Mouse (Mus musculus) lung, postnatal 0 days (tissue): Measurements from ENCODE around the gene Phkg2. TPM values are rescaled to one million over a fixed set of nuclear protein-coding genes. Genes with fewer than 3 reads are reported as not detected.
"Not testable (repeated sequence)": the region's sequence is repeated elsewhere in the genome, so short reads cannot be mapped to it uniquely, and the experiment has no call there.

Experiments
- ATAC-seq: fragments of 200-750 bp; cut with Nextera tagmentation; 2 replicates; pipeline ENCODE4 v1.8.0; 2017; ENCODE audit warnings: moderate library complexity
- DNase-seq: peaks from one replicate; pipeline ENCODE4 v3.0.0-alpha.2; 2016; ENCODE audit warnings: low spot score
- H3K27ac ChIP-seq: fragments of 300-500 bp; sonication (generic); 2 replicates; pipeline ENCODE4 v1.5.1; 2014; ENCODE audit warnings: antibody characterized with exemption, mild to moderate bottlenecking, low read length, mixed read lengths
- H3K27me3 ChIP-seq: fragments of 300-500 bp; sonication (generic); replicated peaks from 2 replicates; pipeline ENCODE4 v1.6.1; 2014; ENCODE audit warnings: low read length, mixed read lengths; ENCODE audit not compliant: insufficient read depth
- H3K36me3 ChIP-seq: fragments of 300-500 bp; sonication (generic); 2 replicates; pipeline ENCODE4 v1.6.1; 2014; ENCODE audit warnings: low read length, mixed read lengths; ENCODE audit not compliant: insufficient read depth
- H3K4me1 ChIP-seq: fragments of 300-500 bp; sonication (generic); 2 replicates; pipeline ENCODE4 v1.6.1; 2014; ENCODE audit warnings: antibody characterized with exemption, low read depth, low read length, mixed read lengths; ENCODE audit not compliant: insufficient read depth
- H3K4me2 ChIP-seq: fragments of 300-500 bp; sonication (generic); replicated peaks from 2 replicates; pipeline ENCODE4 v1.6.1; 2014; ENCODE audit warnings: low read depth, mild to moderate bottlenecking, low read length, moderate library complexity, mixed read lengths
- H3K4me3 ChIP-seq: fragments of 300-500 bp; sonication (generic); 2 replicates; pipeline ENCODE4 v1.5.1; 2014; ENCODE audit warnings: low read depth, low read length
- H3K9ac ChIP-seq: fragments of 300-500 bp; sonication (generic); replicated peaks from 2 replicates; pipeline ENCODE4 v1.6.1; 2014; ENCODE audit warnings: low read depth, mild to moderate bottlenecking
- H3K9me3 ChIP-seq: fragments of 300-500 bp; sonication (generic); 2 replicates; pipeline ENCODE4 v1.6.1; 2016; ENCODE audit warnings: low read length, mixed read lengths
- CTCF ChIP-seq: IDR thresholded peaks from 2 replicates; pipeline ENCODE4 v1.5.1; 2016; ENCODE audit warnings: antibody characterized with exemption, mild to moderate bottlenecking
- EP300 ChIP-seq: IDR thresholded peaks from 2 replicates; pipeline ENCODE4 v1.6.1; 2016; ENCODE audit warnings: antibody characterized with exemption, mild to moderate bottlenecking, control low read depth
- WGBS: fragments of 180-500 bp; shearing (Covaris S2); extraction: QIAGEN DNeasy Blood & Tissue Kit; methylation state at CpG from one replicate; pipeline ENCODE4 v1.1.7; 2014; 5-methylcytosine and 5-hydroxymethylcytosine counted together
- polyA plus RNA-seq: library from polyadenylated mRNA; unstranded; fragments of >200 nt; fragmentation: Nextera tagmentation; extraction: Ambion mirVana; gene quantifications from 2 replicates; pipeline ENCODE4 v1.2.1, GENCODE M21; 2015

The Phkg2 gene
- polyA plus RNA-seq, 1 experiment from 2014 or later = 34.4 TPM

DNA sequence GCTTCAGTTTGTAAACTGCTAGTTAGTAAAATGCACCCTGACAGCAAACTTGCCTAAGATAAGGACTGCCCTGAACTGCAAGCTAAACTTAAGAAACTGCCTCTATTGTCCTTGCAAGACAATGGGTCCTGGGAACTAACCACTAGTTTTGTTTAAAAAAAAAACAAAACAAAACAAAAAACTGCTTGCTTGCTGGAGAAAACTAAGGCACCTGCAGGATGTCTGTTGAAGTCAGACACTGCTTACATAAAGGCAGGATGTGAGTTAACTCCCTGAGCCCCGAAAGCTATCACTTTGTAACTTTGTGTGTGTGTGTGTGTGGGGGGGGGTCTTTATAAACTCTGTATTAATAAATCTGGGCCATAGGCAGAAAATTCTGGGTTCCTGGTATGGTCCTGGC lies 43.7 kb downstream of the Phkg2 start:
- no peak for ATAC-seq
- H3K4me1 ChIP-seq = peaks cover 3% of the 10 kb centered on the region; the same call in 1 of the 2 replicates
- WGBS = 54% methylated on average over 1 of the region's 1 CpGs
- DNase-seq = no peak
- H3K4me2 ChIP-seq = no peak overlapping the region
- TF ChIP-seq EP300 = no peak
- TF ChIP-seq CTCF = no peak
- H3K27ac ChIP-seq = no peak overlapping the region
- peaks cover 7% of the 10 kb centered on the region; the same call in 1 of the 2 replicates for H3K36me3 ChIP-seq
- H3K9me3 ChIP-seq = no peaks in the 10 kb centered on the region
- H3K9ac ChIP-seq = no peak overlapping the region
- H3K4me3 ChIP-seq = no peak overlapping the region
- no peaks in the 10 kb centered on the region for H3K27me3 ChIP-seq

DNA sequence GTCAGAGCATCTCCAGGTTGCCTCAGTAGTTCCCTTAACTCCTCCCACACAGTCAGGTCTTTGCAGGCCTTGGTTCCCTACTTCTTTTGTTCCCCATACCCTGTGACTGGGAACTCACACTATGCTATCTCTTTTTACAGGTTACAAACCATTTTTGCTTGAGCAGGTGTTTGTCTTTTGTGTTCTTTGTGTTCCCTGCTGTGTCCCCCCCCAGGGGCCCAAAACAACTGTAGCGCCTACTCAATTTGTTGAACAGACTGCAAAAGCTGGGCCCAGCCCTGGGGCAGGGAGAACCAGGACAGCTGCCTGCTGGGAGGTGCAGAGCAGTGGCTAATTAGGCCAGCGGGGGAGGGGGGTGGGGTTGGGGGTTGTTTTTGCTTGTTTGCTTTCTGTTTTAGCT lies 44.8 kb downstream of the Phkg2 start:
- WGBS = 57% methylated on average over 2 of the region's 2 CpGs
- ATAC-seq (no peak), DNase-seq (no peak)
- Histone ChIP-seq H3K27ac (no peak overlapping the region), H3K9ac (no peak overlapping the region), H3K36me3 (no peaks in the 10 kb centered on the region), H3K27me3 (no peaks in the 10 kb centered on the region), H3K4me2 (no peak overlapping the region), H3K4me3 (no peak overlapping the region), H3K4me1 (peaks cover 3% of the 10 kb centered on the region; the same call in 1 of the 2 replicates), H3K9me3 (no peaks in the 10 kb centered on the region)
- TF ChIP-seq EP300 = no peak
- no peak for TF ChIP-seq CTCF

DNA sequence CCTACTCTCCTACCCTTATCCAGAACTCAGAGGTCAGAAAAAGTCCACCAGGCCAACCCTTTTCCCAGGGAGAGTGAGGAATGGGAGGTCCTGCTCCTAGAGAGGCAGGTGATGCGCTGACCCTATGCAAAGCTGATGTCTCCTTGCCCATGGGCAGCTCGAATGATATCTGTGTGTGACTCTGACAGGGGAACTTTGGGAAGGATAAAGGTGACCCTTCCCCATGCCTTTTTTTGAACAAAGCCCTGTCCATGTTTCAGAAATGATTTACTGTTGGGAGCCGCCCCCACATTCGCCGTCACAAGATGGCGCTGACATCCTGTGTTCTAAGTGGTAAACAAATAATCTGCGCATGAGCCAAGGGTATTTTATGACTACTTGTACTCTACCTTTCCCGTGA lies 45.3 kb downstream of the Phkg2 start:
- not testable (repeated sequence) for DNase-seq

DNA sequence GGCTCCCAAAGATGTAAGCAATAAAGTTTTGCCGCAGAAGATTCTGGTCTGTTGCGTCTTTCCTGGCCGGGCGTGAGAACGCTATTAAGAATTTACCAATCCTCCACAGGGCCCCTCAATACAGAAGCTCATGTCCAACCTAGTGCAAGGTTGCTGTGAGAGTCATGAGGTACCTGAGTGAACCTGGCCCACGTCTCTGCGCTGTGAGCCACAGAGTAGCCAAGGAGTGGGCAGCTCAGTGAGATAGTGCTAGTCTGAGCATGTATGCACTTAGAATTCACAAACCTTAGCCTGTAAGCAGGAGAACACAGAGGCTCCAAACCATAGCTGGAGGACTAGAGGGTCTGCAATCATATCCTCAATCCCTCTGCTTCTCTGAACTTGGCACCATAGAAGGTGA lies 52.9 kb downstream of the Phkg2 start:
- H3K4me3 ChIP-seq = no peak overlapping the region
- WGBS = 96% methylated on average over 7 of the region's 7 CpGs
- no peak overlapping the region for H3K9ac ChIP-seq
- H3K27me3 ChIP-seq = no peaks in the 10 kb centered on the region
- ATAC-seq (no peak), DNase-seq (no peak)
- no peak overlapping the region for H3K27ac ChIP-seq
- no peaks in the 10 kb centered on the region for H3K36me3 ChIP-seq
- no peaks in the 10 kb centered on the region for H3K9me3 ChIP-seq
- no peaks in the 10 kb centered on the region for H3K4me1 ChIP-seq
- H3K4me2 ChIP-seq = no peak overlapping the region
- no peak for TF ChIP-seq EP300
- TF ChIP-seq CTCF = no peak

More for the DNA sequence above, 45.3 kb downstream of the Phkg2 start:
- H3K4me1 ChIP-seq, ATAC-seq, H3K27ac ChIP-seq, H3K4me2 ChIP-seq, H3K4me3 ChIP-seq, H3K36me3 ChIP-seq, H3K9ac ChIP-seq, H3K9me3 ChIP-seq, H3K27me3 ChIP-seq: not testable (repeated sequence)
- WGBS = 84% methylated on average over 6 of the region's 8 CpGs

DNA sequence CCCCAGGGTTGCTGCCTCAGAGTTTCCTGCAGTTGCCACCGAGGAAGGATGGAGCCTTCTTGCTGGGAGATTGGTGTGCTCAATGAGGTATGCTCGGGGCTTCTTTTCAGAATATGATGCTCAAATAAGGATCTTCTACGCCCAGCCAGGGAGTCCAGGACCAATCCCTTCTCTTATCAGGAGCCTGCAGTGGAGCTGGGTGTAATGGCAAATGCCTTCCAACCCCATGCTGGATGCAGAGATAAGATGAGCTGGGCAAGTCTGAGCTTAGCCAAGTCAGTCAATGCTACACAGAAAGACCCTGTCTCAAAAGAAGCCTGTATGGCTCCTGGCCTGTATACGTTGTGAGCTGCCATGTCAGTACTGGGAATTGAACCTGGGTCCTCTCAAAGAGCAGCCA lies 53.3 kb downstream of the Phkg2 start:
- H3K4me2 ChIP-seq = no peak overlapping the region
- H3K27ac ChIP-seq = no peak overlapping the region
- H3K9me3 ChIP-seq = no peaks in the 10 kb centered on the region
- DNase-seq (no peak), ATAC-seq (no peak)
- WGBS = 92% methylated on average over 4 of the region's 4 CpGs
- no peaks in the 10 kb centered on the region for H3K4me1 ChIP-seq
- no peak overlapping the region for H3K9ac ChIP-seq
- H3K27me3 ChIP-seq = no peaks in the 10 kb centered on the region
- TF ChIP-seq CTCF (no peak), EP300 (no peak)
- no peaks in the 10 kb centered on the region for H3K36me3 ChIP-seq
- H3K4me3 ChIP-seq = no peak overlapping the region

DNA sequence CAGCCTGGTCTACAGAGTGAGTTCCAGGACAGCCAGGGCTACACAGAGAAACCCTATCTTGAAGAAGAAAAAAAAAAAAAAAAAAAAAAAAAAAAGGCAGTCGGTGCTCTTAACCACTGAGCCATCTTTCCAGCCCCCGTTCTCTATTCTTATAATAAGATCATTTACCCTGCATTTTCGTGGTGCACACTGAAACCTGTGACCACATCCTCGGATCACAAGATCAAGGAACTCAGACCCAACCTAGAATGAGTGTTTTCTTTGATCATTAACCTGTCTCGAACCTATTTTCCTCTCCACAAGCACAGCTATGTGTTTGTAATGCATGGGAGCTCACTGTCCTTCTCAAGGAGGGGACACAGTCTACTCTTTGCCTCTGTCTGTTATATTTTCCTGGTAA lies 55.5 kb downstream of the Phkg2 start:
- Histone ChIP-seq H3K4me1 (no peaks in the 10 kb centered on the region), H3K27ac (no peak overlapping the region), H3K27me3 (no peaks in the 10 kb centered on the region), H3K4me3 (no peak overlapping the region), H3K9me3 (no peaks in the 10 kb centered on the region), H3K9ac (no peak overlapping the region), H3K4me2 (no peak overlapping the region), H3K36me3 (no peaks in the 10 kb centered on the region)
- 71% methylated on average over 5 of the region's 5 CpGs for WGBS
- no peak for TF ChIP-seq CTCF
- no peak for TF ChIP-seq EP300
- no peak for ATAC-seq
- DNase-seq = no peak

DNA sequence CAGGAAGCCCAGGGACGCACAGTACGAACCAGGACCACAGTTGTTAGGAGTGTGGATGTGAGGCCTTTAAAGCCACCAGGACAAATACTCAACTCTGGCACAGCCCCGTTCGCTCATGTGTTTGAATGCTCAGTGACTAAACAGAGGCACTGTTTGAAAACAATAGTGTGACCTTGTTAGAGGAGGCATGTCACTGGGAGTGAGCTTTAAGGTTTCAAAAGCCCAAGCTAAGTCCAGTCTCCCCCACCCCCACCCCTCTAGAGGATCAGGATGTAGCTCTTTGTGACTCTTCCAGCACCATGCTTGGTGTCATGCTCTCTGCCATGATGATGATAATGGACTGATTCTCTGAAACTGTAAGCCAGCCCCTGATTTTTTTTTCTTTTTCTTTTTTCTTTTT lies 58.3 kb downstream of the Phkg2 start:
- H3K9ac ChIP-seq = no peak overlapping the region
- H3K4me2 ChIP-seq = no peak overlapping the region
- H3K36me3 ChIP-seq = no peaks in the 10 kb centered on the region
- H3K4me3 ChIP-seq = no peak overlapping the region
- DNase-seq (no peak), ATAC-seq (no peak)
- 85% methylated on average over 4 of the region's 4 CpGs for WGBS
- no peaks in the 10 kb centered on the region for H3K9me3 ChIP-seq
- no peak overlapping the region for H3K27ac ChIP-seq
- H3K4me1 ChIP-seq = peaks cover 2% of the 10 kb centered on the region; the same call in 1 of the 2 replicates
- no peaks in the 10 kb centered on the region for H3K27me3 ChIP-seq
- TF ChIP-seq EP300 (no peak), CTCF (no peak)

Other genes with a start within 250 kb of the Phkg2 start
- gene Zfp768, start 227.8 kb upstream of the Phkg2 start, polyA plus RNA-seq = 12.5 and 12.8 TPM in 2 replicates
- gene Zfp747, start 197.3 kb upstream of the Phkg2 start, polyA plus RNA-seq = 7.3 and 7.9 TPM in 2 replicates
- 4.7 and 5.4 TPM in 2 replicates for gene 9130019O22Rik, start 186.2 kb upstream of the Phkg2 start, polyA plus RNA-seq
- 3.7 and 4.6 TPM in 2 replicates for gene E430018J23Rik, start 179.7 kb upstream of the Phkg2 start, polyA plus RNA-seq
- gene Zfp764, start 166.5 kb upstream of the Phkg2 start, polyA plus RNA-seq = 6.0 and 6.7 TPM in 2 replicates
- gene Zfp688, start 151.3 kb upstream of the Phkg2 start, polyA plus RNA-seq = 27.4 and 28.9 TPM in 2 replicates
- gene Zfp689, start 124.2 kb upstream of the Phkg2 start, polyA plus RNA-seq = 2.6 and 3.5 TPM in 2 replicates
- 37.6 and 37.7 TPM in 2 replicates for gene Prr14, start 113.7 kb upstream of the Phkg2 start, polyA plus RNA-seq
- 9.9 and 11.1 TPM in 2 replicates for gene Fbrs, start 94.1 kb upstream of the Phkg2 start, polyA plus RNA-seq
- 19.2 and 19.3 TPM in 2 replicates for gene Srcap, start 61.4 kb upstream of the Phkg2 start, polyA plus RNA-seq
- 9.3 and 10.3 TPM in 2 replicates for gene Gm42715, start 53.8 kb upstream of the Phkg2 start, polyA plus RNA-seq
- gene Tmem265, start 11.9 kb upstream of the Phkg2 start, polyA plus RNA-seq = 5.4 and 6.1 TPM in 2 replicates
- gene Ccdc189, start 15.3 kb downstream of the Phkg2 start, polyA plus RNA-seq = 28.8 and 29.5 TPM in 2 replicates
- gene Rnf40, start 15.4 kb downstream of the Phkg2 start, polyA plus RNA-seq = 25.9 and 27.1 TPM in 2 replicates
- gene Zfp629, start 42.5 kb downstream of the Phkg2 start, polyA plus RNA-seq = 5.2 and 6.0 TPM in 2 replicates
- 34.1 TPM in 2 replicates for gene Bcl7c, start 135.6 kb downstream of the Phkg2 start, polyA plus RNA-seq
- gene Ctf1, start 139.4 kb downstream of the Phkg2 start, polyA plus RNA-seq = 9.9 and 10.4 TPM in 2 replicates
- gene Ctf2, start 158.8 kb downstream of the Phkg2 start, polyA plus RNA-seq = 0.07 and 0.08 TPM in 2 replicates
- 1.6 TPM in 2 replicates for gene Fbxl19, start 171.2 kb downstream of the Phkg2 start, polyA plus RNA-seq
- gene Orai3, start 196.5 kb downstream of the Phkg2 start, polyA plus RNA-seq = 38.5 and 42.8 TPM in 2 replicates
- 10.5 and 11.0 TPM in 2 replicates for gene Setd1a, start 203.3 kb downstream of the Phkg2 start, polyA plus RNA-seq
- not detected in 2 replicates for gene Gm49388, start 212.3 kb downstream of the Phkg2 start, polyA plus RNA-seq
- 52.8 and 55.8 TPM in 2 replicates for gene Hsd3b7, start 227.3 kb downstream of the Phkg2 start, polyA plus RNA-seq